Comparison of ENCODE assay signal across 8 mouse cellular contexts in the genomic region with DNA sequence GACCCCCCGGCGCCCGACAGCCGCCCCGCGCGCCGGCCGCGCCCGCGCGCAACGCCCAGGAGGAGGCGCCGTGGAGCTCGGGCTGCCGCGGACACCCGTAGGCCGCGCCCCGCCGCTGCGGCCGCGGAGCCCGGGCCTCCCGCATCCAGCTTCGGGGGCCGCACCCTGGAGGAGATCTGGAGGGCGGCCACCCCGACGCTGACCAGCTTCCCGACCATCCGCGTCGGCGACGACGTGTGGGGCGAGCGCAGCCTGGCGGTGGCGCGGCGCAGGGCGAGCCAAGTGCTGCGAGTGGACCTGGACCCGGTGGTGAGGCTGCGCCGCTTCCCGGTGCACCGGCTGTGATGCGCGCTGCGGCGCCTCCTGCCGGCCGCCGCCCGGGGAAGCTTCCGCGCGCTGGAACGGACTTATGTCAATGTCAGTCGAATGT. TPM values are rescaled to one million over a fixed set of nuclear protein-coding genes. Genes with fewer than 3 reads are reported as not detected.
A peak's percentile ranks its signal among the peaks of the same experiment; 100 is the strongest.
DNase-seq lines count a peak whose midpoint lies in the region; ATAC-seq and TF ChIP-seq lines count a peak whose summit lies in the region.

No protein-coding gene starts in this region.

- peak; percentile 92 for DNase-seq in adrenal gland, postnatal 10 days
- DNase-seq in embryo, embryonic 9.5 days (ENCODE audit: extremely low spot score): peak; percentile 87
- DNase-seq in gastrocnemius, postnatal 4 days (ENCODE audit: low spot score in 2 of 2): peak; percentile 76 to 84
- peak; percentile 85 to 86 for DNase-seq in left cerebral cortex, postnatal 36 days (ENCODE audit: low spot score in 2 of 2)
- peak; percentile 85 for DNase-seq in midbrain, embryonic 10.5 days (ENCODE audit: low spot score)
- DNase-seq in right cerebral cortex, postnatal 36 days (ENCODE audit: low spot score in 2 of 2): peak; percentile 81 to 82
- peak; percentile 80 for DNase-seq in yolk sac, embryonic 10.5 days (ENCODE audit: low spot score)

- peak overlapping the region; percentile 68 for H3K4me2 ChIP-seq in intestine, postnatal 0 days (replicated peaks; ENCODE audit: low read depth)

- peak; percentile 91 for ATAC-seq in intestine, postnatal 0 days

- peak overlapping the region; percentile 91 for H3K9ac ChIP-seq in intestine, postnatal 0 days (ENCODE audit: low read depth, low read length)

- no peaks in the 10 kb centered on the region for H3K27me3 ChIP-seq in intestine, postnatal 0 days (replicated peaks; ENCODE audit: control insufficient read depth, insufficient read depth, low read length)
- no peaks in the 10 kb centered on the region for H3K27me3 ChIP-seq in midbrain, embryonic 10.5 days (ENCODE audit: low read depth, poor library complexity, severe bottlenecking)

- WGBS in intestine, postnatal 0 days: under 1% methylated on average over 64 of the region's 67 CpGs
- WGBS in midbrain, embryonic 10.5 days: under 1% methylated on average over 67 of the region's 67 CpGs

- no peaks in the 10 kb centered on the region for H3K36me3 ChIP-seq in intestine, postnatal 0 days (ENCODE audit: control insufficient read depth, insufficient read depth)
- peaks cover 7% of the 10 kb centered on the region for H3K36me3 ChIP-seq in midbrain, embryonic 10.5 days

- intact Hi-C loops in left cerebral cortex, postnatal 36 days (cut with DNase I): loop anchor here (2.0 to 5.0 kb wide), 2 partner anchors 87 to 438 kb away; partner anchors contain the start of gene Nampt

- peak overlapping the region; percentile 81 for H3K4me3 ChIP-seq in intestine, postnatal 0 days (ENCODE audit: low read depth, low read length)
- H3K4me3 ChIP-seq in midbrain, embryonic 10.5 days: peak overlapping the region; percentile 82

- peak; percentile 97 for TF ChIP-seq CTCF in intestine, postnatal 0 days (IDR thresholded peaks at IDR 0.05; ENCODE audit: low read depth)

- H3K9me3 ChIP-seq in intestine, postnatal 0 days (ENCODE audit: control insufficient read depth): no peaks in the 10 kb centered on the region
- no peaks in the 10 kb centered on the region for H3K9me3 ChIP-seq in midbrain, embryonic 10.5 days (replicated peaks)

- H3K4me1 ChIP-seq in intestine, postnatal 0 days (replicated peaks; ENCODE audit: control insufficient read depth, insufficient read depth, low read length): peaks cover 5% of the 10 kb centered on the region; the same call in 1 of the 2 replicates
- peaks cover 23% of the 10 kb centered on the region for H3K4me1 ChIP-seq in midbrain, embryonic 10.5 days

- peak overlapping the region; percentile 98 for H3K27ac ChIP-seq in intestine, postnatal 0 days (ENCODE audit: low read depth, low read length)
- H3K27ac ChIP-seq in midbrain, embryonic 10.5 days (replicated peaks): peak overlapping the region; percentile 97

RNA-seq across cellular contexts. Expression of gene Ccdc71l, which starts 0.8 kb away (rescaled TPM):
- 10 to 100 TPM; 10.4 to 14.8 TPM for total RNA-seq in adrenal gland, postnatal 10 days (2021)
- total RNA-seq in gastrocnemius, postnatal 4 days (2021): 1 to 10 TPM; 6.3 TPM
- polyA plus RNA-seq in intestine, postnatal 0 days (2015; fragmentation: Nextera tagmentation; extraction: Ambion mirVana): 6.4 TPM in 2 replicates
- 10 to 100 TPM; 13.2 to 13.5 TPM for total RNA-seq in left cerebral cortex, postnatal 36 days (2021)
- 1.7 and 2.1 TPM in 2 replicates for polyA plus RNA-seq in midbrain, embryonic 10.5 days (2016; fragmentation: Nextera tagmentation; extraction: Ambion mirVana)

Comparison
In these comparisons a context has a peak if more than half of its experiments do, and no peak if none do; other contexts are left out.
1. Peak in every context shown above with its lines: DNase-seq, ATAC-seq, H3K4me3 ChIP-seq and H3K27ac ChIP-seq.